Mouse (Mus musculus) liver, embryonic 15.5 days (tissue): ENCODE measurements around the gene Zmynd10. TPM values are rescaled to one million over a fixed set of nuclear protein-coding genes. Genes with fewer than 3 reads are reported as not detected.

Source experiments
- ATAC-seq: fragments of 200-750 bp; cut with Nextera tagmentation; 2 replicates; pipeline ENCODE4 v1.8.0; 2017; ENCODE audit warnings: moderate number of reproducible peaks, mild to moderate bottlenecking, moderate library complexity; ENCODE audit not compliant: insufficient read depth
- H3K27ac ChIP-seq: fragments of 300-500 bp; sonication (generic); replicated peaks from 2 replicates; pipeline ENCODE4 v1.5.1; 2015; ENCODE audit warnings: mild to moderate bottlenecking, inconsistent platforms
- H3K27me3 ChIP-seq: fragments of 300-500 bp; sonication (generic); 2 replicates; pipeline ENCODE4 v1.6.1; 2015; ENCODE audit warnings: mild to moderate bottlenecking, inconsistent platforms
- H3K36me3 ChIP-seq: fragments of 300-500 bp; sonication (generic); replicated peaks from 2 replicates; pipeline ENCODE4 v1.6.1; 2015; ENCODE audit warnings: moderate library complexity, mild to moderate bottlenecking, inconsistent platforms
- H3K4me1 ChIP-seq: fragments of 300-500 bp; sonication (generic); replicated peaks from 2 replicates; pipeline ENCODE4 v1.6.1; 2015; ENCODE audit warnings: inconsistent platforms
- H3K4me2 ChIP-seq: fragments of 300-500 bp; sonication (generic); 2 replicates; pipeline ENCODE4 v1.6.1; 2015; ENCODE audit warnings: moderate library complexity, mild to moderate bottlenecking, inconsistent platforms
- H3K4me3 ChIP-seq: fragments of 300-500 bp; sonication (generic); replicated peaks from 2 replicates; pipeline ENCODE4 v1.5.1; 2015; ENCODE audit warnings: mild to moderate bottlenecking, inconsistent platforms
- H3K9ac ChIP-seq: fragments of 300-500 bp; sonication (generic); 2 replicates; pipeline ENCODE4 v1.6.1; 2015; ENCODE audit warnings: moderate library complexity, mild to moderate bottlenecking, inconsistent platforms
- H3K9me3 ChIP-seq: fragments of 300-500 bp; sonication (generic); replicated peaks from 2 replicates; pipeline ENCODE4 v1.6.1; 2016; ENCODE audit warnings: inconsistent platforms
- WGBS: fragments of 180-500 bp; shearing (Covaris S2); methylation state at CpG from one replicate; pipeline ENCODE4 v1.1.7; 2015; ENCODE audit warnings: mixed read lengths; ENCODE audit not compliant: insufficient replicate concordance; 5-methylcytosine and 5-hydroxymethylcytosine counted together
- polyA plus RNA-seq: library from polyadenylated mRNA; unstranded; fragments of >200 nt; fragmentation: Nextera tagmentation; extraction: Ambion mirVana; gene quantifications from 2 replicates; pipeline ENCODE4 v1.2.1, GENCODE M21; 2015

The Zmynd10 gene
- polyA plus RNA-seq, 1 experiment from 2014 or later = 0.64 TPM

DNA sequence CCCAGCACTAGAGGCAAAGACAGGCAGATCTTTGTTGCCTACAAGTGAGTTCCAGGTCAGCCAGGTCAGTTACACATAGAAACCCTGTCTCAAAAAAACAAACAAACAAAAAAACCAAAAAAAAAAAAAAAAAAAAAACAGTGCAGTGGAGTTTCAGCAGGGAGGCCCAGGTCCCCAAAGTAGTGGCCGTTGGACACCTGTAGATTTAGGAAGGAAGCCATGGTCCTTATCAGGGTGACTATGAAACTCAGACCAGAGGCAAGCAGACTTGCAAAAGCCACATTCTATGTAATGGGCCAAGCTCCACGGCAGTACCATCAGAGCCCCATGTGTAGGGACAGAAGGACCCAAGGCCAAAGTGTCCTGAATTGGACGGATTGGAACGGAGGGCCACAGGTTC is 34.5 kb downstream of the Zmynd10 start:
- no peak for ATAC-seq
- peaks cover 22% of the 10 kb centered on the region for H3K36me3 ChIP-seq
- H3K4me3 ChIP-seq = peak overlapping the region; percentile 64
- peak overlapping the region; percentile 80 for H3K4me2 ChIP-seq
- H3K4me1 ChIP-seq = peaks cover 94% of the 10 kb centered on the region
- H3K9ac ChIP-seq = peak overlapping the region; percentile 70
- 23% methylated on average over 4 of the region's 4 CpGs for WGBS
- H3K27me3 ChIP-seq = no peaks in the 10 kb centered on the region
- H3K27ac ChIP-seq = peak overlapping the region; percentile 96
- no peaks in the 10 kb centered on the region for H3K9me3 ChIP-seq

DNA sequence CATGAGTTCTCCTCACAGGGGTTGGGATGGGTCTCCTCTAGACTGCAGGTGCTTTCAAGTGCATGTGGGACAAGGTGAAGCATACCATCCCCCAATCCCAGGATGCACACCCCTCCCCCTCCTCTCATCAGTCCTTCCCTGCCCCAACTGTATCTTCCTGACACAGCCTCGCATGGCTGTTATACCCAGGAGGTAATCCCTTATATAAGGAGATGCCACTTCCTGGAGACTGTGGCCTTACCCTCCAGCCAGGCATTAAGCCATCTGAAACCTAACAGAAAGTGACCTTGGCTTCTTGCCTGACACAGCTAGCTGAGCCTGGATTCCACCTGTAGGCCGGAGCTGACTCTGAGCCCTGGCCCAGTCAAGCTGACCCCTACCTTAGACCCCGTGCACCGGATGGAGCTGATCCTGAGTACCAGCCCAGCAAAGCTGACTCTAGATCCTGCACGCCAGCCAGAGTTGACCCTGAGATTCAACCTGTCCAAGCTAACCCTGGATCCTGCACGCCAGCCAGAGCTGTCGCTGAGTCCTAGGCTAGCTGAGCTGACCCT is 35.5 kb downstream of the Zmynd10 start:
- H3K4me3 ChIP-seq = no peak overlapping the region
- peak overlapping the region; percentile 96 for H3K27ac ChIP-seq
- no peaks in the 10 kb centered on the region for H3K9me3 ChIP-seq
- peaks cover 89% of the 10 kb centered on the region for H3K4me1 ChIP-seq
- H3K4me2 ChIP-seq = peak overlapping the region; percentile 80; the same call in 1 of the 2 replicates
- no peak for ATAC-seq
- peak overlapping the region; percentile 70; the same call in 1 of the 2 replicates for H3K9ac ChIP-seq
- H3K27me3 ChIP-seq = no peaks in the 10 kb centered on the region
- 81% methylated on average over 7 of the region's 7 CpGs for WGBS
- H3K36me3 ChIP-seq = peaks cover 22% of the 10 kb centered on the region

DNA sequence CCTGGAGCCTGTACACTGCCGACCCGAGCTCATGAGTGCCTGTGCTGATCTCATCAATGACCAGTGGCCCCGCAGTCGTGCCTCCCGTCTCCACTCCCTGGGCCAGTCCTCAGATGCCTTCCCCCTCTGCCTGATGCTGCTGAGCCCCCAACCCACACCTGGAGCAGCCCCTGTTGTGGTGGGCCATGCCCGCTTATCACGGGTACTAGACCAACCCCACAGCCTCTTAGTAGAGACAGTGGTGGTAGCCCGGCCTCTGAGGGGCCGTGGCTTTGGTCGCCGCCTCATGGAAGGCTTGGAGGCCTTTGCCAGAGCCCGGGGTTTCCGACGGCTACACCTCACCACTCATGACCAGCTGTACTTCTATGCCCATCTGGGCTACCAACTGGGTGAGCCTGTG is 36.1 kb downstream of the Zmynd10 start:
- Histone ChIP-seq H3K27ac (peak overlapping the region; percentile 96; the same call in 1 of the 2 replicates), H3K27me3 (no peaks in the 10 kb centered on the region), H3K4me3 (no peak overlapping the region), H3K36me3 (peaks cover 22% of the 10 kb centered on the region), H3K4me1 (peaks cover 83% of the 10 kb centered on the region), H3K9me3 (no peaks in the 10 kb centered on the region), H3K9ac (no peak overlapping the region), H3K4me2 (no peak overlapping the region)
- no peak for ATAC-seq
- WGBS = 87% methylated on average over 14 of the region's 14 CpGs

DNA sequence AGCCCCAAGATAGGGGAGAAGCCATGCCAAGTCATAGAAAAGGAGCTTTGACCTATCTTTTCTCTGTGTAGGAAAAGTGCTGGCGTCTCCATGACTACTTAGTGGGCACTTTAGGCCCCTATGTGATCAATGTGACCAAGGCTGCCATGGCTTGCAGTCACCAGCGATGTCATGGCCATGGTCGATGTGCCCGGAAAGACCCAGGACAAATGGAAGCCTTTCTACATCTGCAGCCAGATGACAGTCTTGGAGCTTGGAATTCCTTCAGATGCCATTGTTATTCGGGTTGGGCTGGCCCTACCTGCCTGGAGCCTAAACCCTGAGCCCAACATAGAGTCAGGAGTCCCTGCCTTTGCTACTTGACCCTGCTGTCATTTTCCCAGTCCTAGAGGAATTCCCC is 39.4 kb downstream of the Zmynd10 start:
- H3K4me1 ChIP-seq = peaks cover 86% of the 10 kb centered on the region

DNA sequence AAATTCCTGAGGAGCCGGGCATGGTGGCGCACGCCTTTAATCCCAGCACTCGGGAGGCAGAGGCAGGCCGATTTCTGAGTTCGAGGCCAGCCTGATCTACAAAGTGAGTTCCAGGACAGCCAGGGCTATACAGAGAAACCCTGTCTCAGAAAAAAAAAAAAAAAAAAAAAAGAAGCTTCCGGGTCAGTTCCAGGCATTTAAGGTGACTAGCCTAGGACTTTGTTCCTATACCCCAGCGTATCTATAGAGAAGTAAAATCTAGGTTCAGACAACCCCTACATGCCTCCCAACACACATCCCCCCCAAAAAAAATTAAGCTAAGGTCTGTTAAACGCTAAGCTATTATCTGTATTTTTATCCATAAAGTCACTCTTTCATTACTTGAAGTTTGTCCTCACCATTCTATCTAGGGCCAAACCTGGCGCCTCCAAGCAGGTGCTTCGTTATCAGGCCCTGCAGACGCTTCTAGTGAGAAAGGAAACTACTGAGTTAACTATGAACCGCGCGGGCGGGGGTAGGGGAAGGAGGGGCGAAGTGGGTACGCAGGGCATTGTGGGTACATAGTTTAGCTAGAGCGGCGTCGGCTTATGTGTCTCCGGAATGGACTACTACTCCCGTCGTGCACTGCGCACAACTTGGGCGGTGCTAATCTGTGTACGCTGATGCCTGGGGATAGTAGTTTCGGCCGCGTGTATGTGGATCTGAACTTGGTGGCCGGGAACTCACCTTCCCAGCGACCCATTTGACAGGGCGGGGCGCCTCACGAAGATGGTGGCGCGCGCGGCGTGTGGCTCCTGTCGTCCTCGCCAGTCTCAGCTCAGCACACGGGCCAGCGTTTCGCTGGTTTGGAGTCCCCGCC is 40.1 kb downstream of the Zmynd10 start, which contains the start of gene Ifrd2:
Gene Ifrd2, plus strand, starts transcription at position 669 of the 859 bp plus-strand sequence.
- peak; percentile 93 for ATAC-seq
- 8% methylated on average over 46 of the region's 46 CpGs for WGBS
- no peaks in the 10 kb centered on the region for H3K27me3 ChIP-seq
- H3K27ac ChIP-seq = peak within 1 kb of the TSS; percentile 96
- H3K9ac ChIP-seq = peak within 1 kb of the TSS; percentile 83
- H3K36me3 ChIP-seq = peaks cover 54% of the 10 kb centered on the region
- H3K9me3 ChIP-seq = no peaks in the 10 kb centered on the region
- peaks cover 82% of the 10 kb centered on the region for H3K4me1 ChIP-seq
- peak within 1 kb of the TSS; percentile 82 for H3K4me2 ChIP-seq
- peak within 1 kb of the TSS; percentile 78 for H3K4me3 ChIP-seq

More for the DNA sequence above, 39.4 kb downstream of the Zmynd10 start:
- H3K9ac ChIP-seq = peak overlapping the region; percentile 57
- H3K36me3 ChIP-seq = peaks cover 47% of the 10 kb centered on the region
- peak overlapping the region; percentile 96 for H3K27ac ChIP-seq
- 77% methylated on average over 5 of the region's 5 CpGs for WGBS
- no peak for ATAC-seq
- H3K4me2 ChIP-seq = peak overlapping the region; percentile 82
- no peaks in the 10 kb centered on the region for H3K9me3 ChIP-seq
- peak overlapping the region; percentile 78 for H3K4me3 ChIP-seq
- H3K27me3 ChIP-seq = no peaks in the 10 kb centered on the region

DNA sequence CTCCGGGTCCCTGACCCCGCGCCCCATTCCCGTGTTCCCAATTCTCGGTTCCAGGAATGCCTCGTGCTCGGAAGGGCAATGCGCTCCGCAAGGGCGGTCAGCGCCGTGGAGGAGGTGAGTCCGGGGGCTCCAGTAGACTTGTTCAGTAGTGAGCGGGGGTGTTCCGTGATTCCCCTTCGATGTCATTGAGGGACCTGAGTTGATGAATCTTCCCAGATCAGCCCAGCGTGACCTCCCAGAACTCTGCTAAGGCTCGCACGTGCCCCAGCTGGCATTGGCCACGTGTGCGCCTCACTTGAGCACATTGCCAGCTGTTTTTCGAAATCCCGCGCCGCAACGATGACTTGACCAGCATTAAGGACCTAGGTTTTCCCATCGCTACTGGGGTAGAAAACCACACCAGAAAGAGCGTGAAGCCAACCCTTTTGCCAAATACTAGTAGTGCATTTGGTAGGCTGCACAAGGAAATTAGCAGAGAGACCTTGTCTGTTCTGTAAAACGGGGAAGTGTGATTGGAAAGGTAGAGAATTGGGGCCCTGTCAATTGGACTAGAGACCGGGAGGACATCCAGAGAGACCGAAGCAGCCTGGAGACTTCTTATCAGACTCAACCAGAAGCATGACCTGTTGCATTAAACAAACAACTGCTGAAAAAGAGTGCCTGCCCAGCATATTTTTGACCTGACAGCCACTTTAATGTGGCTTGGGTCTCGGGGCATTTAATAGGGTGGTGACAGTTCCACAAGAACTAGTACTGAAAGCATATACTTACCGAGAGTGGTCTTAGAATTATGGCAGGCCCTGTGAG is 40.9 kb downstream of the Zmynd10 start:
- H3K27ac ChIP-seq = peak overlapping the region; percentile 96
- H3K9me3 ChIP-seq = no peaks in the 10 kb centered on the region
- H3K4me3 ChIP-seq = peak overlapping the region; percentile 78
- H3K4me1 ChIP-seq = peaks cover 75% of the 10 kb centered on the region
- no peaks in the 10 kb centered on the region for H3K27me3 ChIP-seq
- peak; percentile 10 for ATAC-seq
- WGBS = 2% methylated on average over 33 of the region's 33 CpGs
- peak overlapping the region; percentile 83 for H3K9ac ChIP-seq
- H3K36me3 ChIP-seq = peaks cover 60% of the 10 kb centered on the region
- peak overlapping the region; percentile 82 for H3K4me2 ChIP-seq

DNA sequence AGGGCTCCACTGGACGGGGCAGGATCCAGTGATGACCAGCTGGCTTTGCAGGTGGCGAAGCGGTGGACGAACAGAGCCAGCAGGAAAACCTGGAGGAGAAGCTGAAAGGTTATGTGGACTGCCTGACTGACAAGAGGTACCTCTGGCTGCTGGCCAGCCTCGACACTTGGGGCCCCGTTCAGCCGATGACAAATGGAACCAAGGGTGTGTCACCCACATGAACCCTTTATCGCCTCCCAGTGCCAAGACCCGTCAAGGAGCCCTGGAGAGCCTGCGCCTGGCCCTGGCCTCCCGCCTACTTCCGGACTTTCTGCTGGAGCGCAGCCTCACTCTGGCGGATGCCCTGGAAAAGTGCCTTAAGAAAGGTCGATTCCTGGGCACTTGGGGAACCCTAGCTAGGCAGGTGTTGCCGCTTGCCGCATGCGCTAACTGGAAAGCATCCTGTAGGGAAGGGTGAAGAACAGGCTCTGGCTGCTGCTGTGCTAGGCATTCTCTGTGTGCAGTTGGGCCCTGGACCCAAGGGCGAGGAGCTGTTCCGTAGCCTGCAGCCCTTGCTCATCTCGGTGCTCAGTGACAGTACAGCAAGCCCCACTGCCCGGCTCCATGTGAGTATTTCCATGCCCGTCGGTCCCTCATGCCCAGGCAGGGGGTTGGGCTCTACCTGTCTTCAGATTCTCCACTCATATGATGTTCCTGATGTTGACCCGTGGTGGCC is 43.1 kb downstream of the Zmynd10 start:
- ATAC-seq = peak; percentile 6; the same call in 1 of the 2 replicates
- Histone ChIP-seq H3K4me2 (peak overlapping the region; percentile 82), H3K4me3 (peak overlapping the region; percentile 78), H3K27me3 (no peaks in the 10 kb centered on the region), H3K4me1 (peaks cover 57% of the 10 kb centered on the region), H3K36me3 (peaks cover 62% of the 10 kb centered on the region), H3K9me3 (no peaks in the 10 kb centered on the region), H3K9ac (peak overlapping the region; percentile 83), H3K27ac (peak overlapping the region; percentile 96)
- WGBS = 68% methylated on average over 25 of the region's 25 CpGs

DNA sequence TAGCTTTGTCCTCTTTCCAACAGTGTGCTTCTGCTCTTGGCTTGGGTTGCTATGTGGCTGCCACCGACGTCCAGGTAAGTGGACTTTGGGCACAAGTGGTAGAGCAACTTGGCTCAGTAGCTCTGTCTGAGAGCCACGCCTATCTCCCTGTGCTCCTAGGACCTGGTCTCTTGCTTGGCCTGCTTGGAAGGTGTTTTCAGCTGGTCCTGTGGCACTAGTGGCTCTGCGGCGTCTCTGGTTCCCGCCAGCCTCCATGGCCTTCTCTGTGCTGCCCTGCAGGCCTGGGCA is 43.6 kb downstream of the Zmynd10 start:
- H3K9me3 ChIP-seq = no peaks in the 10 kb centered on the region
- H3K9ac ChIP-seq = peak overlapping the region; percentile 83
- no peaks in the 10 kb centered on the region for H3K27me3 ChIP-seq
- H3K4me3 ChIP-seq = peak overlapping the region; percentile 78
- peaks cover 61% of the 10 kb centered on the region for H3K36me3 ChIP-seq
- no peak for ATAC-seq
- 86% methylated on average over 6 of the region's 6 CpGs for WGBS
- H3K27ac ChIP-seq = peak overlapping the region; percentile 96
- H3K4me2 ChIP-seq = peak overlapping the region; percentile 82
- H3K4me1 ChIP-seq = peaks cover 52% of the 10 kb centered on the region

DNA sequence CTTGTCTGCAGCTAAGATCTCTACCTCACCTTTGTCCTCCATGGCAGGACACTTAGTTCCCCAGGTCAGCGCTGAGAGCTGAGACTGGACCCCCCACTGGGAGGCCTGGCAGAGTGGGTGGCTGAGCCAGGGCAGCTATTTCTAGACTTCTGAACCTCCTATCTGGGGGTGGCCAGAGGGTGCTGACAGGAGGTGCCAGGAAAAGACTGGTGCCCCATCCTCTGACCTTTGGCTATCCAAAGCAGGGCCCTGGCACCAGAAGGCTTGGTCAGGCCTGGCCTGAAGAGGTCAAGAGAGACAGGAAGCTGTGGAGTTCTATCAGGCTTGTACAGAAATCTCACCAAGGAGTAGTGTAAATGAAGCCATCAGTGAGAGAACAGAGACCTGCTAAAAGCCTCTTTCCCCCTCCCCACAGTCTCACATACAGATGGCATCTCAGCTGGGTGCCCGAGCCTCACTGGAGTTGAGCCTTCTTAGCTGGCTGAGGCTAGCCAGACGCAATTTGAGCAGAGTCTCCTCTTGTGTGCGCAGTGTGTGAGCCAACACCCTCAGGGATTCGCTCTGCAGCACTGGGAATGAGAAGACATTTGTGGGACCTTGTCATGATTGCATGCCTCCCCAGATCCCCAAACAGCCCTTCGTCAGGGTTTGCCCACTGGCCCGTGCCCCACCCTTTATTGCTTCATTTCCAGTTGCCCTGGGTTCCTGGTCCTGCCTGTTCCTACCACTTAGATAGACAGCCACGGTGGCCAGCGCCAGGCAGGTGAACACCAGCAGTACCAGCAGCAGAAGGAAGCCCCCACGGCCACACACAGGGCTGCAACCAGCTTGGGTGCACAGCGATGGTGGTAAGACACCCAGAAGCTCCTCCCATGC is 46.2 kb downstream of the Zmynd10 start:
- Histone ChIP-seq H3K4me3 (no peak overlapping the region), H3K36me3 (peaks cover 61% of the 10 kb centered on the region), H3K9me3 (no peaks in the 10 kb centered on the region), H3K27ac (no peak overlapping the region), H3K9ac (no peak overlapping the region), H3K4me2 (no peak overlapping the region), H3K27me3 (no peaks in the 10 kb centered on the region), H3K4me1 (peaks cover 55% of the 10 kb centered on the region)
- ATAC-seq = no peak
- WGBS = 88% methylated on average over 11 of the region's 11 CpGs
